Mouse (Mus musculus): Measurements from ENCODE around the gene 4930579F01Rik.

Gene 4930579F01Rik

DNA sequence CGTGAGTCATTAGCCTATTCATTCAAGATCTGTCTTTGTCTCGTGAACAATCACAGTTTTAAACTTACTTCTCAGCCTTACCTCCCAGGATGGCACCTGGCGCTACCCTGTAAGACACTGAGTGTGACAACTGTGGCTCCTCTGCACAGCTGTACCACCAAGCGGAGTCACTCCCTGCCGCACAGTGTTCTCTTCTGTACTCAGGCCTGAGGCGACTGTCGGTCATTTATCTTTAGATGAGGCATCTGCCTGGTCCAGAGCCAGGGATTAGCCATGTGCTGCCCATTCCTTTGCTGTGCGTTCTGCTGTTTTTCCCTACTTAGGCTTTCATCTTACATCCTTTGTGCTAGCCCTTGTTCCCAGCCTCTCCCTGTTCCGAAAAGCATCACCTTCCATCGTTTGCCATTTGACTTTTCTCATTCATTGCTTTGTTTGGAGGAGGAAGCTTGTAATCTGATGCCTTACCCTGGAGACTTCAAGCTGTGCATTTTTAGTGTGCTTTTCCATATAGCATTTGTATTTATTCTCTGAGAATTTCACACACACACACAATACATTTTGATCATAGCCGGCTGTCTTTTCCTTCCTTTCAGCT, 21.9 kb upstream of the 4930579F01Rik start:
- DNase-seq: no peak

DNA sequence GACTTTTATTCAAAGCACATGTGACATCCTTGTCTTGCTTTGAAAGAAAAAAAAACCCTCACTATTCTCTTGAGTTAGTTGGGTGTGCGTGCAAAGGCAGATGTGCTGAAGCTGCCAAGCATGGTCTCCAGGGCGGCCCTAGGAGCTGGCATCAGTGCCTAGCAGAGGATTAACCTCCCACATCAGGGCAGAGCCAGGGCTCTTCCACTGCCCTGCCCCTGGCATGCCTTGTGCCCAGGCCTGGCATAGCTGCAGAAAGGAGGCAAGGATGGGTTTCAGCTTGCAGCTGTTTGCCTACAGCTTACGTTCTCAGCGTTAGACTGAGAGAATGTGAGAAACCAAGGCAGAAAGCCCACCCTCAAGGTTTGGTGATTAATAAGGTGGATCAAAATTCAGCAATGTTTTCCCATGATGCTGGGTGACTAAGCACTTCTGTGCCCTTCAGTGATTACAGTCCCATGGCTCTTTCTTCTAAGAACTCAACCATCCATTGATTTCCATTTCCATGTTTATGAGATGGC, 18.9 kb upstream of the 4930579F01Rik start:
- DNase-seq: no peak

DNA sequence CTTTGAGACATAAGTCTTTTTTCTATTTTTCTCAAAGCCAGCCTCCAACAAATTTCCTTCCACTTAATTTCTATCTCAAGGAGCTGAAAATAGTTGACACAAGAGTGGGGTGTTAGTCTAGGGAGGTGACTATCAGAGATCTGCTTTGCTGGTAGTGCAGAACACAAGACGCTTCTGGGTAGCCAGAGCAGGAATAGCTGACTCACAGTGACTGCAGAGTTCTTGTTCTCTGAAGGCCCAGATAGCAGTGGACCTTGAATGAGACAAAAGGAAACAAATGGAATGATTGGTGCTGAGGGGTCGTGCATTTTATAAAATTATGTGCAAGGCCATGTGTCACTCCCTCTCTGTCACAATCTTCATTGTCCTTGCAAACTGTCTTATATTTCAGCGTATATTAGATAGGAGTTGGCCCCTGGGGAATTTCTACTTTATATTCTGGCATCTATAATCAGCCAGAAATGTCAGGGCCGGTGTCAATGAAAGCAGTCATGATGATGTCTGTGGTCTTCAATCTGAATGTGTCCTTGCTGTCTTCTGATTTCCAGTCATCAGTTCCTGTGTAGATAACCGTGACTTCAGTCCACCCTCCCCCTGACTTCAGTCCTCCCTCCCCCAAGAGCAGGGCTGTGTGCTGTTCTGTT, 16.9 kb upstream of the 4930579F01Rik start:
- DNase-seq: no peak

DNA sequence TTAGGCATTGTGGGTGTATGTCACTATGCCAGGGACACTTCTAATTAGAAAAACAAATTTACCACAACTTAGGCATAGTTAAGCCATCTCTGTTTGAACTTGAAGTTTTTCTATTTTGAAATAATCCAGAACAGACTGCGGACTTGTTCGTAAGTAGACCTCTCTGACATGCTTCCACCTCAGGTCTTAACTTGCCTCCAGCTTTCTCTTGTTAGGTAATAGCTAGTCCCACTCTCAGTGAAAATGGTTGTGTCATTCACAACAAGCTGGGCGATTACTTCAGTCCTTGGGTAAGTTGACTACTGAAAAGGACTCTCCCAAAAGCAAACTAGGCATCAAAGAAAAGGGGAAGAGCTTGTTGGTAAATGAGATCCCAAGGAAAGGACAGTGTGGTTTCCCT, 15.2 kb upstream of the 4930579F01Rik start:
- no peak for DNase-seq

DNA sequence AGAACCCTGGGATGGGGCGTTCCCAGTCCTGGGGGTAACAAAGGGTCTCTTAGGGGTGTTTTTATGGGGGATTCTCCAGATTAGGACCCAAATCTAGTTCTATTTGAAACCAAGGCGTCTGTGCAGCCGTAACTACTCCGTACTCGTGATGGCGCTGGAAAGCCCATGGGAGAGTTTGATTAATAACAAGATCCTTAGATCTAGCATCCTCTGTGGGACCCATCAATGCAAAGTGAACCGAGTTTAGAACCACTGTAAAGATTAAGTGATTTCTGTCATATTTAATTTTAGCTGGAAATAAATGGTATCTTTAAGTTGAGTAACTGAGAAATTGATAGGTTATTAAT, 5.1 kb upstream of the 4930579F01Rik start:
- no peak for DNase-seq

DNA sequence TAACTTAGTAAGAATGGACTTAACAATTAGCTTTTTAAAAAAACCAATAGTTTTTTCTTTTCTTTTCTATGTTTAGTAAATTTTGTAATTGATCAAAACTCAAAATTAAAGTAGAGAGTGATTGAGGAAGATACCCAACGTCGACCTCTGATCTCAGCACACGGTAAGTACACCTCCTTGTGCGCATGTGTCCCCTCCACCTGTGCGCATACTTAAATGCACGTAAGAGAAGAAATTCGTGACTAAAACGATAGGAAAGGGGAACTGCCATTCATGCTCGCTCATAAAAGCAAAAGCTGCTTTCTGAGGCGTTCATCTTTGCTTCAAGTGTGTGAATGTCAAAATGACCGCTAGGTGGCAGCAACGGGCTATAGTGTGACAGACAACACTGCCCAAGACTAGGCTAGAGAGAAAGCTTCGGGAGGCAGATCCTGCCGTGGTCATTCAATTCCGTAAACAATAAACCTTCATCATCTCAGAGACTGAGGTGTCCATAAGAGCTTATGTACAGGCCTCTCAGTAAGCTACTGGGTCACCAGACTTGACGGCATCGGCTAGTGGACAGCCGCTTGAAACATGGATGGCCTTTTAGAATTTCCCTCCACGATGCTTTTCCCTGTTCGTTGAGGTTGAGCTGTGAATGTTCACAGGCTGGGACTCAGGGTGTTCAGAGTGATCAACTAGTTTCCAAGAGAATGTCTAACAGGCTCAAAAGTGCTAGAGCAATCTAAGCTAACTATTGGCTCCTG, 4.5 kb upstream of the 4930579F01Rik start:
- DNase-seq: peak; percentile 69 to 85

DNA sequence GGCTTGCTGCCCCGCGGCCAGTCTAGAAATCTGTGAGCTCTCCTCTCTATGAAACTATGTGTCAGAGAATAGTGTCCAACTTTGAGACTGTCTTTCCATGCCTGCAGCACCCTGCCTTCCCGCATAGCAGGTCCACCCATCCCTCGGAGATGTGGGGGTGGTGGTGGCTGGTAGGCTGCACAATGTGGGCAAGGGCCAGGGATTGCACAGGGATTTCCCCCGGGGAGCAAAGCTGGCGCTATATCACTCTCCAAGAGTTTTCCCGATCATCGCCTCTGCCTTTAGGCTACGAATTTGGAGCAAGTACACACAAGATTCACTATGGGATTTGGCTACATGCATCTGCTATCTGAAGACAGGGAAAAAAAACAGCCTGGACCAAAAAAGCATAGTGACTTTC, 3.9 kb upstream of the 4930579F01Rik start:
- no peak for DNase-seq

DNA sequence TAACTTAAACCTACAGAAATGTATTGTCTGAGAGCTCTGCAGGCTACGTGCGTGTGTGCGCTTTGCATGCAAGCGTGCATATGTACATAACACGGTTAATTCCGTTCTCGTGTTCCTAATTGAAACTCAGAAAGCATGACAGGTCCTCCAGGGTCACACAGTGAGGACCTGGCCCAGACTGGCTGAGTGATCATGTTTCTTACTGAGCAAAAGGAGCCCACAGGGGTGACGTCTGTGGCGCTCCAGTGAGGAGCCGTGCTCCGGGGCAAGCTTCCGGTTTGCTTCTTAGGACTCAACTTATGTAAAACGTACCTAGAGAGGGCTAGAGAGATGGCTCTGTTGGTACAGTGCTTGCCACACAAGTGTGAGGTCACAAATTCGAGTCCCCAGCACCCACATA, 3.5 kb upstream of the 4930579F01Rik start:
- DNase-seq: no peak

DNA sequence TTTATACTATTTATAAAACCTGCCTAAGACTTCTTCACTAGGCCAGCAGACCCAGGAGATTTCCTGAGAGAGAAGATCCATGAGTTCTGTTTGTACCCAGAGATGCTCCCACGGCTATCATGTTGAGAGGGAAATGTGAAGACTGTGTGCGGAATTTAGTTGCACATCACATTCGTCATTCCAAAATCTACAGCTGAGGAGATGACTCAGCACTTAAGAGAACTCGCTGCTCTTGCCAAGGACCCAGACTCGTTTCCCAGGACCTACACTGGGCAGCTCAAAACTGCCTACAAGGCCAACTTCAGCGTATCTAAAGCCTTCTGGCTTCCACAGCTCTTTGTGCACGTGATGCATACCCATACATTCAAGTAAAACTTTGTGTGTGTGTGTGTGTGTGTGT, 1.4 kb downstream of the 4930579F01Rik start:
- DNase-seq: no peak

DNA sequence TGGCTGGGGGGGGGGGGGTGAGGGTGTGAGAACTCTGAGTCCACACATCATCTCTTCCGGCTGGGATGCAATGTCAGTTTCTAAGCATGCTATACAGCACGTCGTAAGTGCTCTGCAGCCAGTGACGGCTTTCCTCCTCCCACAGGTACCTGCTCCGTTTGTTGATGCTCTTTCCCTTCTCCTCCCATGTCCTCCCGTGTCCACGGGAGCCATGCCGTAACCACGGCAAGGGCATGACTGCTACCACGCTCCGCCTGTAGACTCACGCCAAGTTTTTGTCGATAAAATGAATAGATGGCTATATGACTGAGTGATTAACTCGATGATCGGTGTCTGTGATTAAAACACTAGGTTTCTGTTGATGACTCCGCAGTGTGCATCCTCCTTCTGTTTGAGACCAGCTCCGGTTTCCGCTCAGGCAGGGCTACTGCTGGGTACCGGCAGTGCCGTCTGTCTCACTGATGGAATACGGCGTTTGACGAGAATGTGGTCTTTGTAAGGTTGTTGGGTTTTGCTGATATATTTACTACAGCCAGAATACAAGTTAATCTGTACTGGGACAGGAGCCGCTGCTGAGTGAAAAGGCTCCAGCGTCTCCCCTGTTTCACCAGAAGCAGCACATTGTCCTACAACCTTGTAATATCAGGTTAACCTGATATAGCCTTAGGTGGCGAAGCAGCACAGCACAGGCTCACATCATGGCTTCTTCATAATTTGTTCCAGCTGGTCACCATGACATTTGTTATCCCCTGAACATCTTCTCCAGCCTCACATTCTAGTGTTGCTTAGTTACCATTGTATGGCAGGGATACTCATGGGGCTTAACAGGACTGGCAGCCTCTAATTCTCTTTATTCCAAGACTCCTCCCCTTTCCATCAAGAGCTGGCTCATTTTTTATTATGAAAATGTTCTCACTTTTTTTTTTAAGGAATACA, 7.4 kb downstream of the 4930579F01Rik start:
- DNase-seq: no peak

DNA sequence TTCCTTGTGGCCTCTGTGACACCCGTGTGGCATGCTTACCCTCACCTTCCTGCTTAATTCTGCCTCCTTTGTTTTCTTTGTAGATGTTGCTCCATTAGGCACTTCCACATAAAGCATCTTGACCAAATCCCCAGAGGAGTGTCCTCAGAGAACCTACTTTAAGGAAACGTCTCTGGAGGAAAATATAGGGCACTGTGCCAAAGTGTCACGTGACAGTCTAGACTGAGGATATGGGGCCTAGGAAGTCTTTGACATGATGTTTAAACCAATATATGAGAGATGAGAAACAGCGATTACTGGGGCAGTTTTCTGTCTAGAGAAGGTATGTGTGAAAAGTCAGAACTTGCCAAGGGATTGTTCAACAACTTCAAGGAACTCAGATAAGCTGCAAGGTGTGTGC, 8.3 kb downstream of the 4930579F01Rik start:
- peak in 1 of 2 experiments; percentile 41 for DNase-seq

DNA sequence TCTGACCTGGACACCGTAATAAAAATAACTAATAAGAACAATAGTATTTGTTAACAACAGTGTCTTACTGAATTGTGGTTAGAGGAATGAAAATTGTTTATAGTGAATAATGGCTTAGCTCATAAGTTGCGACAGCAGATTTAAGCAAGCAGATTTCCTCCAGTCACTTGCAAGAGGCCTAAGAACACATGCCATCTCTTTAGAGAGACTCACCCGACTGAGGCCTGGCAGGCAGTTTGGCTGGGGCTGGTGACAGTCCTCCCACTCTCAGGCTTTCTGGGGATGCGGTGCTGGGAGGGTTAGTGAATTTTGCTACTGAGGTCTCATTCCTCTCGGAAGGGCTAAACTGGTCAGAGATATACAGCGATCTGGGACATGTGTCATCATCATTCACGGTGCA, 10.3 kb downstream of the 4930579F01Rik start:
- DNase-seq: no peak

DNA sequence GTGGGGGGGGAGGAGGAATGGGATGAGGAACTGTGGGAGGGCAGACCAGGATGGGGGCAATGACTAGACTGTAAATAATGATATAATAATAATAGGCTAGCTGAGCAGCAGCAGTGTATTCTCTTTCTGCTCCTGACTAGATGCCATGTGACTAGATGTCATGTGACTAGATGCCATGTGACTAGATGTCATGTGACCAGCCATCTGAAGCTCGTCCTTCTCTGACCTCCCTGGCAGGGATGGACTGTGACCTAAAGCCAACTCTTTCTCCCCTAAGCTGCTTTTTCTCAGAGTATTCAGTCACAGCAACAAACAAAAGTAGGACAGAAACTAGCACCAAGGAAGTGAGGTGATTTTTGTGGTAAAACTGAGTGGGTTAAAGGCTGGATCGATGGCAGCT, 11.6 kb downstream of the 4930579F01Rik start:
- no peak for DNase-seq

DNA sequence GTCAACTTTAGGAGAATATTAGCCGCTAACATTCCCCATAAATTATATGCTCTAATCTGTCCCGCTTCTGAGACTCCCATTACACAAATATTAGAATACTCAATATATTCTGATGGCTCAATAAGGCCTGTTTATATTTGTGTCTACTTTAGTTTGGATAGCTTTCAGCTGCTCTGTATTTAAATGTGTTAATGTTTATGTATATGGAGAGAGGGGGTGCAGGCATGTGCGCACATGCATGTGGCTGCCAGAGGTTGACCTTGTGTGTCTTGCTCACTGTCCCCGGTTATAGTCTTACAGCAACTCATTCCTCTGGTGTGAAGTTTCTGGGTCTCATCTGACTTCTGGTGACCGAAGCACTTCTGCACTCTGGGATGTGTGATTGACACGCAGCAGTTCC, 18.1 kb downstream of the 4930579F01Rik start:
- DNase-seq: no peak

DNA sequence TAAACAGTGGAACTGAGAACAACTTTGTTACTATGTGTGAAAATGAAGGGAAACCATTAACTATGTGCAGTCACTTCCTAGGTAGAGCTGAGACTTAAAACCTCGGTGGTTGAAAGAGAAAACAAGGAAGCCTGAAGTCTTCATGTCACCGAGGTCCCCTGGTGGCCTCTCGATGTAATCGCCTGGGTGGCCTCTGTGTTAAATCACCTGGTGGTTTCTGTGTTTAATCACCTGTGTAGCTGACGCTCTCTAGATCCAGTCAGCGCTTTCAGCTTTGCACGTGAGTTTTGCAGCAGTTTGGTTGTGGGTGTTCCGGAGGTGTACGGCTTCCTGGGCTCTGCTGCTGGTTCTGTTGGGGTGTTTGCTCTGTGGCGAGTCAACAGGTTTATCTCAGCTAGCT, 20.3 kb downstream of the 4930579F01Rik start:
- no peak for DNase-seq

DNA sequence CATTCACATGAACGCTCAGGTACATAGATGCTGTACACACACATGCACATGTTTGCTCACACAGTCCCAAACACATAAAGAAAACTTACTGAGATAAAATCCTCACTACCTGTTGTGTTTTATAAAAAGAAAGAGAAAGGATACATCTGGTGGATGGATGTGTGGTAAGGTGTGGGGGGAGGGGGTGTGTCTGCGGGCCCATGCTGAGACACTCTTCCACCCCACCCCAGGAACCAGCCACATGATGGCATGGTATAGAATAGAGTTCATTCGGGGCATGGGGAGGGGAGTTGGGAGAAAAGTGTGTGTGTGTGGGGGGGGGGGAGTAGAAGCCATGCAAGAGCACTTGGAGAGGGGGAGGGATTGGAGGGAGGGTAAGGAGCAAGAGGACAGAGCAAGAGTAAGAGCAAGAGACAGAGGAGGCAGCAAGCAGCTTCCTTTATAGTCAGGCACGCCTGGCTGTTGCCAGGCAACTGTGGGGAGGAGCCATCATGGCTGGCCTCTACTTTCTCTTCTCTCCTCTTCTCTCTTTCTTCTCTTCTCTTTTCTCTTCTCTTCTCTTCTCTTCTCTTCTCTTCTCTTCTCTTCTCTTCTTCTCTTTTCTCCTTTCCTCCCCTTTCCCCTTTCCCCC, 31.0 kb downstream of the 4930579F01Rik start:
- DNase-seq: no peak

DNA sequence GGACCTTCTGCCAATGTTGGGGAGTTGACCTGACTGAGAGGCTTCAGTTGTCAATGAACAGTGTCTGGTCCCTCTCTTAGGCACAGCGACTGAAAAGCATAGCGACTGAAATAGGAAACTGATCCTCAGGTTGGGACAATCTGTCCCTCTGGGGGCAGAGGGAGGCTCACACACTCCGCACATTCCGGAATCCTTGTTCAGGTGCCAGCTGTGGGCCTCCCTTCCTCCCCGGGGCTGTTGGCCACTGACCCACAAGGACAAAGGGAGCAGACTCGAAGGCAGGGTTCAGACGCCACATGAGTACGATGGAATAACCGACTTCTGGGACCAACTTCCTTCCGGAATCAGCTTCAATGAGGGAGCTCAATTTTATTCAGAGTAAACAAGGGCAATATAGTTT, 32.0 kb downstream of the 4930579F01Rik start:
- no peak for DNase-seq

DNA sequence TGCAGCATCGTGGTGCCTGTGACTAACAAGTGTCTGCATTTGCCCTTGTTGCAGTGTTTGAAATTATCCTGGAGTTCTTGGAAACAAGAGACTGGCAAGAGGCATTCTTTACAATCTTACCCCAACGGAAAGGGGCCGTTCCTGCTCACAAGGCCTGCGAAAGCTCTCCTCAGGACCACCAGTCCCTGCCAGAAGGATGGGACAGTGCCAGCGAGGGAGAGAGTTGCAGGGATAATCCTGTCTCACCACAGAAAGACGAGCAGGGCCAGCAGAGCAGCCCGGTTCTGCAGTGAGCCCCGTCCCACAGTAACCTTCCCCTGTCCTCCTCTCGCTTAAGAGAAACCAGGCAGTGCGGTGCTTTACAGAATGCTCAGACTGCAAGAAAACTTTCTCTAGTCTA, 37.0 kb downstream of the 4930579F01Rik start:
- DNase-seq: no peak

DNA sequence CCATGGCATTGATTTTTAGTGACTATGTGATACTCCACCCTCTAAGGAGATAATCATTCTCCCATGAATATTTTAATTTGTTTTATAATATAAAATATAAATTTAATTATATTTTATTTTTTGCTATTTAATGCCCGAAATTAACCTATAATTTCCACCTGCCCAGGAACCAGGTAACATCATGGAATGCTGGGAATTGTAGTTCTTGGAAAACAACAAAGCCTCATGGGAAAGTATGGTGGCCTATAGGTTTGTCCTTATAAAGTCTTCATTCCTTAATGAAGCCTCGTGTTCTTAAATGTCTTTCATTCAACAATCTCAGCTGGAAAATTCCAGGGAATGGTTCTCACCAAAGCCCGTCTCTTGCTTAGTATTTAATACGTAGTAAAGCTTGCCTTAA, 38.6 kb downstream of the 4930579F01Rik start:
- DNase-seq: no peak

DNA sequence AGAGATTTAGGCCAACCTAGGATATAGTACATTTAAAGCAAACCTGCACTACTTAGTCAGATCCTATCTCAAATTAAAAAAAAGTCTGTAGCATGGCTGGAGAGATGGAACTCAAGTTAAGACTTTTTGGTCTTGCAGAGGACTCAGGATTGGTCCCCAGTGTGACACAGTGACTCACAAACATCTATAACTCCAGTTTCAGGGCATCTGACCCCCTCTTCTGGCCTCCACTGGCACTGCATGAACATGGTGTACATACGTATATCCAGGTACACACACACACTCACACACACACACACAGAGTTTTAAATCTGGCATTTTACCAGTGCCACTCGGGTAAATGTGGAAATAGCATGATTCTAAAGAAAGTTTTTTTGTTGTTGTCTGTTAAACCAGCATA, 44.8 kb downstream of the 4930579F01Rik start:
- no peak for DNase-seq

DNA sequence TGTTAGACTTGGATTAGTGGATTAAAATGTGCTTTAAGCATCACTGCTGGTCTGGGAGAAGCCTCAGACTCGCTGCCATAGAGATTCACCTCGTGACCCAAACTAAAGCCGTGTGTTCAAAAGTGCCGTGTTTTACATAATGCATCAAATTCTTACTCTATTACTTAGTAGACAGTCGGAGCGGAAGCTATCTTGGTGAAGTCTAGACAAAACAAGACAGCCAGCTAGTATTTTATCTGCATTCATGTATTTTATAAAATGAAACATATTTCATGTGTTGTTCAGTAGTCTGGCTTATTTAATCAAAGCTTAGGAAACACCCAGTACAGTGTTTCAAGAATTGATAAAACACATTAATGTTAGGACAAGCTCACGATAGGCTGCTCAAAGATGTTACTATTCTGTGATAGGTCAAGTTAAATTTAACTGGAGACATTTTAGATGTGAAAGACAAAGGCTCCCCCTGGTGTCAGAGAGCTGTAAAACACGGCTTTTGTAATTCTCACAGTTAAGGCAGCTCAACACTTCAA, 48.9 kb downstream of the 4930579F01Rik start, which contains the start of gene Mttp:
TSS of gene Mttp (minus strand) at position 327 of the 530 bp plus-strand sequence.
- peak in 1 of 2 experiments; percentile 85 for DNase-seq

DNA sequence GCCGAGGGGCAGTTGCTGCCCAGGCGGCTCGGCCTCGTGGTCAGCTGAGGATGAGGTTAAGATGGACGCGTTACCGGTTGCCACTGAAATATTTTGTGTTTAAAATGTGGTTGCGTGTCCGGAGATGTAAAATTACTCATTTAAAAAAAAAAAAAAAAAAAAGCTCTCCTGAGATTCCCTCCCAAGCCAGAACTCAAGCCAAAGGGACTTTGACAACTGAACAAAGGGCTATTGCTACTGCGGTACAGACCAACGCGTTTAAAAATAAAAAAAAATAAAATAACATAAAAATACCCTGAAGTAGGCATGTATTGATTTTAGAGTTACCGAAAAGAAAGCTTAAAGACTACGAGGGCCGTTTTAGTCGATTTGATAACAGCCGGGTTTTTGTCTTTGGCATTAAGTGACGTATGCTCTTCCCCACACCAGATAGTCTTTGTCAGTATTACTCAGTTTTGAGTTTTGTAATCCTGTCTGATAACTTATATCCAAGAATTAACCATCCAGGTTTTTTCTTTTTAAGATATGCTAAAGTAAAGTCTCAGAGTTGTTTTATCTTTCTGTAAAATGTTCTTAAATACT, 49.5 kb downstream of the 4930579F01Rik start:
- DNase-seq: no peak
